Mouse (Mus musculus) R1 (cell line): ENCODE data around the gene Stat6.
A peak's percentile ranks its signal among the peaks of the same experiment; 100 is the strongest.

Experiments used
- DNase-seq: peaks from one replicate; pipeline ENCODE4 v3.0.0-alpha.2; 2018; ENCODE audit warnings: low read depth, low spot score

Gene Stat6

GRCm38 (mm10) chr10:127645791-127646190 lies 3.0 kb downstream of the Stat6 start:
- DNase-seq = no peak

- peak; percentile 88 for DNase-seq
Measured at GRCm38 (mm10) chr10:127652906-127653638, 10.3 kb downstream of the Stat6 start.

- DNase-seq = no peak
Measured at GRCm38 (mm10) chr10:127654970-127655579, 12.3 kb downstream of the Stat6 start.

- DNase-seq = peak; percentile 81
Measured at GRCm38 (mm10) chr10:127657617-127658016, 14.8 kb downstream of the Stat6 start.

- peak; percentile 97 for DNase-seq
Measured at GRCm38 (mm10) chr10:127658076-127658475, 15.3 kb downstream of the Stat6 start.

- no peak for DNase-seq
Measured at GRCm38 (mm10) chr10:127659551-127659950, 16.8 kb downstream of the Stat6 start.

- DNase-seq = no peak
Measured at GRCm38 (mm10) chr10:127661291-127661914, 18.6 kb downstream of the Stat6 start.

- peak; percentile 87 for DNase-seq
Measured at GRCm38 (mm10) chr10:127661915-127662663, 19.3 kb downstream of the Stat6 start.

GRCm38 (mm10) chr10:127662666-127663253 lies 20.0 kb downstream of the Stat6 start:
- no peak for DNase-seq

- DNase-seq = no peak
Measured at GRCm38 (mm10) chr10:127663590-127663989, 20.8 kb downstream of the Stat6 start.

- DNase-seq = no peak
Measured at GRCm38 (mm10) chr10:127664166-127664565, 21.4 kb downstream of the Stat6 start.

- DNase-seq = no peak
Measured at GRCm38 (mm10) chr10:127664891-127665290, 22.1 kb downstream of the Stat6 start.

GRCm38 (mm10) chr10:127665366-127666181 lies 22.8 kb downstream of the Stat6 start:
- DNase-seq = peak; percentile 41

GRCm38 (mm10) chr10:127666501-127667268 lies 23.9 kb downstream of the Stat6 start, which contains the start of gene Nemp1:
TSS of gene Nemp1 (plus strand) at chr10:127666901.
- peak; percentile 88 for DNase-seq

GRCm38 (mm10) chr10:127667269-127668092 lies 24.7 kb downstream of the Stat6 start:
- DNase-seq = peak; percentile 97

GRCm38 (mm10) chr10:127668093-127669050 lies 25.6 kb downstream of the Stat6 start, which contains the start of gene Nab2:
TSS of gene Nab2 (minus strand) at chr10:127668568.
- DNase-seq = peak; percentile 79

- DNase-seq = peak; percentile 36
Measured at GRCm38 (mm10) chr10:127669170-127669569, 26.4 kb downstream of the Stat6 start.

GRCm38 (mm10) chr10:127670185-127670584 lies 27.4 kb downstream of the Stat6 start:
- DNase-seq = peak; percentile 45
